Mouse (Mus musculus): Measurements from ENCODE around the gene Tmem175. TPM values are rescaled to one million over a fixed set of nuclear protein-coding genes. Genes with fewer than 3 reads are reported as not detected.

Tmem175 gene
- polyA plus RNA-seq, 1 experiment = 7.2 TPM

- WGBS = 50% methylated on average over 5 of the region's 5 CpGs
- TF ChIP-seq POLR2A (IDR thresholded peaks at IDR 0.05; ENCODE audit: borderline replicate concordance, control insufficient read depth, low read depth, low read length) (no peak; the same call in 1 of the 2 replicates), CTCF (IDR thresholded peaks at IDR 0.05; ENCODE audit: control insufficient read depth, insufficient read depth, low read length) (no peak)
- H3K4me1 ChIP-seq (ENCODE audit: control insufficient read depth, insufficient read depth, low read length) = peaks cover 1% of the 10 kb centered on the region
- H3K27ac ChIP-seq (ENCODE audit: control insufficient read depth, insufficient read depth, low read depth, low read length, poor library complexity) = peak overlapping the region; percentile 49
- H3K4me3 ChIP-seq (replicated peaks; ENCODE audit: control insufficient read depth, low read depth, low read length) = no peak overlapping the region
These were observed 47.4 kb downstream of the Tmem175 start for GRCm38 (mm10) chr5:108676772-108677498.

GRCm38 (mm10) chr5:108677605-108678295, 48.2 kb downstream of the Tmem175 start:
- peak overlapping the region; percentile 37; the same call in 1 of the 2 replicates for H3K27ac ChIP-seq (ENCODE audit: control insufficient read depth, insufficient read depth, low read depth, low read length, poor library complexity)
- no peak for TF ChIP-seq CTCF (IDR thresholded peaks at IDR 0.05; ENCODE audit: control insufficient read depth, insufficient read depth, low read length)
- no peak for TF ChIP-seq POLR2A (IDR thresholded peaks at IDR 0.05; ENCODE audit: borderline replicate concordance, control insufficient read depth, low read depth, low read length)
- H3K4me1 ChIP-seq (ENCODE audit: control insufficient read depth, insufficient read depth, low read length) = peaks cover 1% of the 10 kb centered on the region
- 59% methylated on average over 25 of the region's 25 CpGs for whole genome bisulfite sequencing
- H3K4me3 ChIP-seq (replicated peaks; ENCODE audit: control insufficient read depth, low read depth, low read length) = no peak overlapping the region

DNA sequence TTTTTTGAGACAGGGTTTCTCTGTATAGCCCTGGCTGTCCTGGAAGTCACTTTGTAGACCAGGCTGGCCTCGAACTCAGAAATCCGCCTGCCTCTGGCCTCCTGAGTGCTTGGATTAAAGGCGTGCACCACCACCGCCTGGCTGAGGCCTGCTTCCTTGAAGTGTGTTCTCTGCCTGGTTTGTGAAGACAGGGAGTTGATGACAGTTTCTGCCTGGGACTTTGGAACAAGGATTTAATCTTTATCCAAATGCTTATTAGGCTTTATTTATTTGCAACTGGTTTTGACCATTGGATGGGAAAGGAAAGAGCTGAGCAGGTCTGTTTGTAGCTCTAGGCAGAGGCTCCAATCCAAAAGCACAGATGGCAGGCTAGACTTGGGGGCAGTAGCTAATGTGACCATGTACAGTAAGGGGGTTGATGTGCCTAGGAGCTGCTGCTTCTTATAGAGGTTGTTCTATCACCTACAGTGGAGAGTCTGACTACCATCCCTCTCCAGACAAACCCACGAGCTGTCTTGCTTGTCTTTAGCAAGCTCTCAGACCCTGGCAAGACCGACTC, 48.8 kb downstream of the Tmem175 start:
- TF ChIP-seq CTCF (IDR thresholded peaks at IDR 0.05; ENCODE audit: control insufficient read depth, insufficient read depth, low read length) = no peak
- TF ChIP-seq POLR2A (IDR thresholded peaks at IDR 0.05; ENCODE audit: borderline replicate concordance, control insufficient read depth, low read depth, low read length) = no peak
- 85% methylated on average over 6 of the region's 6 CpGs for WGBS
- H3K4me1 ChIP-seq (ENCODE audit: control insufficient read depth, insufficient read depth, low read length) = peaks cover 1% of the 10 kb centered on the region
- no peak overlapping the region for H3K27ac ChIP-seq (ENCODE audit: control insufficient read depth, insufficient read depth, low read depth, low read length, poor library complexity)
- no peak overlapping the region for H3K4me3 ChIP-seq (replicated peaks; ENCODE audit: control insufficient read depth, low read depth, low read length)

DNA sequence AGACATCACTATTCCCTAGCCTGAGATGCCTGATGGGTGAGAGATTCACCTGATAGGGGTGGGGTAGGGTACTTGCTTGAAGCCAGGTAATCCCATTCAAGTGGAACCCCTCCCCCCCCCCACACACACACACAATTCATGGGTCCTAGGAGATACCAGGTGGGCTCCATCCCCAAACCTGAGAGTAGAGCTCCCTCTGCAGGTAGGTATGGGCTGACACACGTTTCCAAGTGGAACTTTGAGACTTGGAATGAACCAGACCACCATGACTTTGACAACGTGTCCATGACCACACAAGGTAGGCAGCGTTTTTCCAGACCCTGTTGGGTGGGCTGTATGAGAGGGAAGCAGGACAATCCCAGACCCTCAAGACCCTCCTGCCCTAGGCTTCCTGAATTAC, 50.3 kb downstream of the Tmem175 start:
- Histone ChIP-seq H3K4me3 (replicated peaks; ENCODE audit: control insufficient read depth, low read depth, low read length) (no peak overlapping the region), H3K27ac (ENCODE audit: control insufficient read depth, insufficient read depth, low read depth, low read length, poor library complexity) (no peak overlapping the region), H3K4me1 (ENCODE audit: control insufficient read depth, insufficient read depth, low read length) (peaks cover 1% of the 10 kb centered on the region; the same call in 1 of the 2 replicates)
- WGBS = 72% methylated on average over 3 of the region's 3 CpGs
- peak; percentile 48; the same call in 1 of the 2 replicates for TF ChIP-seq CTCF (IDR thresholded peaks at IDR 0.05; ENCODE audit: control insufficient read depth, insufficient read depth, low read length)
- TF ChIP-seq POLR2A (IDR thresholded peaks at IDR 0.05; ENCODE audit: borderline replicate concordance, control insufficient read depth, low read depth, low read length) = no peak

GRCm38 (mm10) chr5:108680871-108681270, 51.3 kb downstream of the Tmem175 start:
- H3K27ac ChIP-seq (ENCODE audit: control insufficient read depth, insufficient read depth, low read depth, low read length, poor library complexity) = no peak overlapping the region
- WGBS = 91% methylated on average over 6 of the region's 6 CpGs
- H3K4me1 ChIP-seq (ENCODE audit: control insufficient read depth, insufficient read depth, low read length) = peaks cover 1% of the 10 kb centered on the region; the same call in 1 of the 2 replicates
- TF ChIP-seq CTCF (IDR thresholded peaks at IDR 0.05; ENCODE audit: control insufficient read depth, insufficient read depth, low read length) = no peak
- no peak for TF ChIP-seq POLR2A (IDR thresholded peaks at IDR 0.05; ENCODE audit: borderline replicate concordance, control insufficient read depth, low read depth, low read length)
- H3K4me3 ChIP-seq (replicated peaks; ENCODE audit: control insufficient read depth, low read depth, low read length) = no peak overlapping the region

DNA sequence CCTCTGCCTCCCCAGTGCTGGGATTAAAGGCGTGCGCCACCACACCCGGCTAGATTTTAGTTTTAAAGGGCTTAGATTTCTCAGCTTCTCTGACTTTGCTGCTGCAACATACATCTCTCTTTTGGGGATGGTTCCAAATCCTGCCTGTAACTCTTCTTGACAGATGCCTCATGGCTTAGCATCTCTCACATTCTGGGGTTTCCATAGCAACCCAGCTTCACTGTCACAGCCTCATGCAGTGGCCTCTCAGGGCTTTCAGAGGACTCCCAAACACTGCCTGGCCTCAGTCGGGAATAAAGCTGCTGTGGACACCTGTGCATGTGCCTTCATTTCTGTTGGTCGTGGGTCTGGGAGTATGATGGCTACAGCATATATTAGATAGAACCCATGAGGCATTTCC, 59.5 kb downstream of the Tmem175 start:
- H3K27ac ChIP-seq (ENCODE audit: control insufficient read depth, insufficient read depth, low read depth, low read length, poor library complexity) = no peak overlapping the region
- no peak overlapping the region for H3K4me3 ChIP-seq (replicated peaks; ENCODE audit: control insufficient read depth, low read depth, low read length)
- H3K4me1 ChIP-seq (ENCODE audit: control insufficient read depth, insufficient read depth, low read length) = peaks cover 3% of the 10 kb centered on the region; the same call in 1 of the 2 replicates
- 78% methylated on average over 5 of the region's 5 CpGs for WGBS
- TF ChIP-seq CTCF (IDR thresholded peaks at IDR 0.05; ENCODE audit: control insufficient read depth, insufficient read depth, low read length) (no peak), POLR2A (IDR thresholded peaks at IDR 0.05; ENCODE audit: borderline replicate concordance, control insufficient read depth, low read depth, low read length) (no peak)

GRCm38 (mm10) chr5:108691152-108691551, 61.6 kb downstream of the Tmem175 start:
- WGBS = 53% methylated on average over 4 of the region's 4 CpGs
- no peak overlapping the region for H3K4me3 ChIP-seq (replicated peaks; ENCODE audit: control insufficient read depth, low read depth, low read length)
- TF ChIP-seq CTCF (IDR thresholded peaks at IDR 0.05; ENCODE audit: control insufficient read depth, insufficient read depth, low read length) = no peak
- no peak for TF ChIP-seq POLR2A (IDR thresholded peaks at IDR 0.05; ENCODE audit: borderline replicate concordance, control insufficient read depth, low read depth, low read length)
- H3K27ac ChIP-seq (ENCODE audit: control insufficient read depth, insufficient read depth, low read depth, low read length, poor library complexity) = no peak overlapping the region
- H3K4me1 ChIP-seq (ENCODE audit: control insufficient read depth, insufficient read depth, low read length) = peaks cover 3% of the 10 kb centered on the region; the same call in 1 of the 2 replicates

DNA sequence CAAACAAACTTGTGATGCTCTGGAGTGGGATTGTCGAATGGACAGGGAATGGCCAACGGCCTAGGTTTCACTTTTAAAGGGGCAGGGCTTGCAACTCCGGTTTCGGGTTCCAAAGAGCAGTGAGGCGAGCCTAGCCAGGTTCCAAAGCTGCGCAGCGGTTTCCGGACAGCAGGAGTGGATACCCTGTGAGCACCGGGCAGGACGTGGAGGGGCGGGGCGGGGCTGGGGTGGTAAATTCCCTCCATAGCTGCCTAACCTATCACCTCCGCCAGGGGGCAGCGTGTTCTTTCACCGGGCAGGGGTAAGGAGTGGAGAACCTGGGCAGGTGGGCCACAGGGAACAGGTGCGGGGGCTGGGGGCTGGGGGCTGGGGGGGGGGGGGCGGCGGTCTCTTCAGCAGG, 62.7 kb downstream of the Tmem175 start, which contains the start of gene Fgfrl1:
Gene Fgfrl1, plus strand, starts transcription at position 112 of the 400 bp plus-strand sequence.
- under 1% methylated on average over 16 of the region's 18 CpGs for WGBS
- peak within 1 kb of the TSS; percentile 70 for H3K4me3 ChIP-seq (replicated peaks; ENCODE audit: control insufficient read depth, low read depth, low read length)
- peaks cover 3% of the 10 kb centered on the region; the same call in 1 of the 2 replicates for H3K4me1 ChIP-seq (ENCODE audit: control insufficient read depth, insufficient read depth, low read length)
- no peak within 1 kb of the TSS for H3K27ac ChIP-seq (ENCODE audit: control insufficient read depth, insufficient read depth, low read depth, low read length, poor library complexity)
- TF ChIP-seq POLR2A (IDR thresholded peaks at IDR 0.05; ENCODE audit: borderline replicate concordance, control insufficient read depth, low read depth, low read length) = no peak
- peak; percentile 66 for TF ChIP-seq CTCF (IDR thresholded peaks at IDR 0.05; ENCODE audit: control insufficient read depth, insufficient read depth, low read length)

Measured in bone marrow, adult 2 months (tissue).